Mouse (Mus musculus) frontal cortex, postnatal 25 days (tissue): Measurements from ENCODE around the gene Usp26.

Source experiments
- DNase-seq, 2 experiments: peaks; one replicate each; pipeline ENCODE4 v3.0.0; 2022; ENCODE audit warnings: low spot score in 2 of 2

Usp26 gene

GRCm38 (mm10) chrX:51801133-51801532 lies at the start of gene Usp26:
TSS of gene Usp26 (minus strand) at chrX:51801233.
- no peak for DNase-seq

GRCm38 (mm10) chrX:51814466-51815247 lies 13.6 kb upstream of the Usp26 start:
- DNase-seq: no peak

- DNase-seq: no peak
Measured at GRCm38 (mm10) chrX:51767457-51767856, 33.6 kb downstream of the Usp26 start.

- DNase-seq: peak; percentile 17 to 41
Measured at GRCm38 (mm10) chrX:51736450-51736849, 64.6 kb downstream of the Usp26 start.

- no peak for DNase-seq
Measured at GRCm38 (mm10) chrX:51714086-51714745, 86.8 kb downstream of the Usp26 start.

- DNase-seq: no peak
Measured at GRCm38 (mm10) chrX:51712996-51713395, 88.0 kb downstream of the Usp26 start.
